ENCODE assay signal across 10 mouse cellular contexts in the genomic region with DNA sequence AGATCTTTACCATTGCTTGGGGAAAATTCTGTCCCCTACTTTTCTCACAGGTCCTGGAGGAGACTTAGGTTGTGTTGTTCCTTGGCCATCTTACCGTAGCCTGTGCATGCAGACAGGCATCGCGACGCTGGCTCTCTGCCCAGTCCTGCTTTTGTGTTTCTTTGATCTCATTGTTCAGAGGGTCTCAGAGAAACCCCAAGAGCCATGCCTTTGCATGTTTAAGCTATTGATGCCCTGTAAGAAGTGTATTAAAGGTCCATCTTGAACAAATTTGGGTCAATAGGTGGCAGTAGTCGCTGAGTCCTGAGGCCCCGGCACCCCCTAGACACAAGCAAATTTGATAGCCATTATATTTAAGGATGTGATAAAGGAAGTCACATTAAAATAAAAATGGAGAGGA. TPM values are rescaled to one million over a fixed set of nuclear protein-coding genes. Genes with fewer than 3 reads are reported as not detected.
DNase-seq lines count a peak whose midpoint lies in the region; ATAC-seq and TF ChIP-seq lines count a peak whose summit lies in the region.
"Had no signal": no experiment of that assay in that cellular context is flagged by ENCODE, and none has a peak within 500 bp of the region (broad histone marks: within the 10 kb centered on the region; RNA-seq: fewer than 3 reads in every experiment).

No protein-coding gene starts in this region.

- ATAC-seq in forebrain, embryonic 14.5 days, result peak; percentile 40
- no peak for ATAC-seq in neural tube, embryonic 11.5 days (ENCODE audit: insufficient read depth, low FRiP score, low TSS enrichment)
- no peak for ATAC-seq in erythroblast, adult 5-6 weeks (replicated peaks; ENCODE audit: low FRiP score, poor library complexity, severe bottlenecking)

- TF ChIP-seq POLR2A in cerebellum, adult 2 months (IDR thresholded peaks at IDR 0.05; ENCODE audit: borderline replicate concordance, insufficient read depth, low read length), result no peak

- no peak overlapping the region for H3K4me3 ChIP-seq in cerebellum, adult 2 months (replicated peaks; ENCODE audit: insufficient read depth, low read depth, low read length)
- H3K4me3 ChIP-seq in forebrain, embryonic 14.5 days (ENCODE audit: low read depth, low read length), result no peak overlapping the region
- H3K4me3 ChIP-seq in neural tube, embryonic 11.5 days (ENCODE audit: low read depth, low read length), result no peak overlapping the region
- H3K4me3 ChIP-seq: heart, embryonic 13.5 days had no signal

- no peak overlapping the region for H3K4me2 ChIP-seq in forebrain, embryonic 14.5 days (ENCODE audit: low read length)
- H3K4me2 ChIP-seq in neural tube, embryonic 11.5 days (ENCODE audit: low read depth), result no peak overlapping the region
- H3K4me2 ChIP-seq: heart, embryonic 13.5 days had no signal

- peak; percentile 12 to 15 for DNase-seq in kidney, postnatal 4 days
- DNase-seq in kidney, postnatal 25 days, result no peak
- peak; percentile 60 to 67 for DNase-seq in cerebellum, adult 2 months
- peak; percentile 76 for DNase-seq in forebrain, embryonic 14.5 days (ENCODE audit: low spot score)
- DNase-seq in neural tube, embryonic 11.5 days (ENCODE audit: low spot score), result peak; percentile 47
- no peak for DNase-seq in right cerebral cortex, postnatal 14 days
- no peak for DNase-seq in ovary, postnatal 36 days (ENCODE audit: low spot score)

- peak; percentile 68 for TF ChIP-seq CTCF in cerebellum, adult 2 months (IDR thresholded peaks at IDR 0.05; ENCODE audit: borderline replicate concordance, insufficient read depth, low read depth, low read length)

- H3K9ac ChIP-seq in forebrain, embryonic 14.5 days (ENCODE audit: low read length), result peak overlapping the region; percentile 18; the same call in 1 of the 2 replicates
- no peak overlapping the region for H3K9ac ChIP-seq in neural tube, embryonic 11.5 days (ENCODE audit: low read length)
- H3K9ac ChIP-seq: heart, embryonic 13.5 days had no signal

- H3K4me1 ChIP-seq in cerebellum, adult 2 months (ENCODE audit: control insufficient read depth, insufficient read depth, low read length), result peaks cover 26% of the 10 kb centered on the region; the same call in 1 of the 2 replicates
- peaks cover 36% of the 10 kb centered on the region for H3K4me1 ChIP-seq in forebrain, embryonic 14.5 days (ENCODE audit: control insufficient read depth, insufficient read depth, low read length)
- H3K4me1 ChIP-seq in neural tube, embryonic 11.5 days (ENCODE audit: control insufficient read depth, insufficient read depth, low read length), result peaks cover 7% of the 10 kb centered on the region; the same call in 1 of the 2 replicates

- 10% methylated on average over 6 of the region's 6 CpGs for WGBS in cerebellum, adult 2 months
- 1% methylated on average over 6 of the region's 6 CpGs for WGBS in forebrain, embryonic 14.5 days
- 23% methylated on average over 6 of the region's 6 CpGs for WGBS in neural tube, embryonic 11.5 days

- H3K27ac ChIP-seq in cerebellum, adult 2 months (ENCODE audit: insufficient read depth, low read length), result no peak overlapping the region
- H3K27ac ChIP-seq in forebrain, embryonic 14.5 days (ENCODE audit: low read depth, low read length), result peak overlapping the region; percentile 87
- H3K27ac ChIP-seq in neural tube, embryonic 11.5 days (ENCODE audit: low read depth, low read length), result peak overlapping the region; percentile 34; the same call in 1 of the 2 replicates
- H3K27ac ChIP-seq: heart, embryonic 13.5 days had no signal

- peaks cover 19% of the 10 kb centered on the region for H3K36me3 ChIP-seq in forebrain, embryonic 14.5 days (ENCODE audit: control insufficient read depth, insufficient read depth, low read length)
- H3K36me3 ChIP-seq in neural tube, embryonic 11.5 days (ENCODE audit: control insufficient read depth, insufficient read depth, low read length), result peaks cover 3% of the 10 kb centered on the region

- no peaks in the 10 kb centered on the region for H3K27me3 ChIP-seq in cerebellum, adult 2 months (ENCODE audit: control insufficient read depth, insufficient read depth, low read length)
- no peaks in the 10 kb centered on the region for H3K27me3 ChIP-seq in forebrain, embryonic 14.5 days (replicated peaks; ENCODE audit: control insufficient read depth, insufficient read depth, low read length)
- no peaks in the 10 kb centered on the region for H3K27me3 ChIP-seq in neural tube, embryonic 11.5 days (ENCODE audit: control insufficient read depth, insufficient read depth, low read length)
- H3K27me3 ChIP-seq: heart, embryonic 13.5 days had no signal

- no peaks in the 10 kb centered on the region for H3K9me3 ChIP-seq in forebrain, embryonic 14.5 days (replicated peaks; ENCODE audit: control insufficient read depth, low read length)
- no peaks in the 10 kb centered on the region for H3K9me3 ChIP-seq in neural tube, embryonic 11.5 days (ENCODE audit: control insufficient read depth, low read length)
- H3K9me3 ChIP-seq: heart, embryonic 13.5 days had no signal

RNA-seq across cellular contexts. Expression of a gene that starts 12.4 kb away (rescaled TPM):
- 49.4 and 50.4 TPM in 2 replicates for polyA plus RNA-seq in cerebellum, adult 2 months (2012; rRNA removed)
- 64.1 and 72.0 TPM in 2 replicates for polyA plus RNA-seq in forebrain, embryonic 14.5 days (2014; fragmentation: Nextera tagmentation; extraction: Ambion mirVana)
- 83.9 and 92.4 TPM in 2 replicates for polyA plus RNA-seq in neural tube, embryonic 11.5 days (2014; fragmentation: Nextera tagmentation; extraction: Ambion mirVana)
- total RNA-seq in erythroblast, adult 5-6 weeks (2015; ENCODE audit: low replicate concordance), result 16.3 and 20.6 TPM in 2 replicates
- 6.0 and 11.4 TPM in 2 replicates for total RNA-seq in erythroblast, adult 5-6 weeks (2017; ENCODE audit: low replicate concordance)

RNA-seq across cellular contexts. Expression of a gene that starts 33.2 kb away (rescaled TPM):
- 4.4 and 6.9 TPM in 2 replicates for polyA plus RNA-seq in cerebellum, adult 2 months (2012; rRNA removed)
- polyA plus RNA-seq in forebrain, embryonic 14.5 days (2014; fragmentation: Nextera tagmentation; extraction: Ambion mirVana), result 5.4 and 6.5 TPM in 2 replicates
- polyA plus RNA-seq in neural tube, embryonic 11.5 days (2014; fragmentation: Nextera tagmentation; extraction: Ambion mirVana), result 15.1 and 15.6 TPM in 2 replicates
- not detected in 2 replicates for total RNA-seq in erythroblast, adult 5-6 weeks (2015; ENCODE audit: low replicate concordance)
- total RNA-seq in erythroblast, adult 5-6 weeks (2017; ENCODE audit: low replicate concordance), result not detected in 2 replicates

RNA-seq across cellular contexts. Expression of a gene that starts 50.9 kb away (rescaled TPM):
- polyA plus RNA-seq in cerebellum, adult 2 months (2012; rRNA removed), result not detected in 2 replicates
- not detected in 2 replicates for polyA plus RNA-seq in forebrain, embryonic 14.5 days (2014; fragmentation: Nextera tagmentation; extraction: Ambion mirVana)
- polyA plus RNA-seq in neural tube, embryonic 11.5 days (2014; fragmentation: Nextera tagmentation; extraction: Ambion mirVana), result not detected in 2 replicates
- total RNA-seq in erythroblast, adult 5-6 weeks (2015; ENCODE audit: low replicate concordance), result not detected in 2 replicates
- not detected in 2 replicates for total RNA-seq in erythroblast, adult 5-6 weeks (2017; ENCODE audit: low replicate concordance)
- polyA plus RNA-seq: heart, embryonic 13.5 days; stomach, embryonic 14.5 days had no signal

Comparison
In these comparisons a context has a peak if more than half of its experiments do, and no peak if none do; other contexts are left out.
1. DNase-seq: peak in kidney, postnatal 4 days (2 of 2), cerebellum, adult 2 months (2 of 2), forebrain, embryonic 14.5 days (single experiment) and neural tube, embryonic 11.5 days (single experiment); none in kidney, postnatal 25 days (0 of 2), right cerebral cortex, postnatal 14 days (single experiment) and ovary, postnatal 36 days (single experiment).